Mouse (Mus musculus) layer of hippocampus, adult 9-10 months (tissue): Measurements from ENCODE around the gene B3gnt2.

Experiments
- DNase-seq: peaks from one replicate; pipeline ENCODE4 v3.0.0; 2022; ENCODE audit warnings: low spot score

Gene B3gnt2

GRCm38 (mm10) chr11:22860335-22861227, at the start of gene B3gnt2:
Gene B3gnt2 (minus strand): TSS chr11:22860961.
- no peak for DNase-seq

- no peak for DNase-seq
Measured at GRCm38 (mm10) chr11:22906453-22906865, 45.7 kb upstream of the B3gnt2 start.

DNA sequence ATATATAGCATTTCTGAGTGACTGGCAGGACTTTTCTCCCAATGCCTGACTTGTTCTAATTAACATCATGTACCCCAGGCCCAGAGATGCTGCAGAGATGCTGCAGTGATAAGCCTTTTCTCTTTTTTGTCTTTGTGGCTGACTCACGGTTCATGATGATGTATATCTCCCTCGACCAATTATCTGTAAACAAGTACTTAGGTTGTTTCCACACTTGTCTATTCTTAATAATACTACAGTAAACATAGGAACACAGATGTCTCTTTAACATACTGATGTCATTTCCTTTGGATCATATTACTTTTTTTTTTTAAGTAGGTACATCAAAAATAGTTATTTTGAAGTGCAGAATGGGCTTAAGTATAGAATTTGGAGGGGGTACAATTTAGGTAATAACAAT, 42.2 kb upstream of the B3gnt2 start:
- no peak for DNase-seq

DNA sequence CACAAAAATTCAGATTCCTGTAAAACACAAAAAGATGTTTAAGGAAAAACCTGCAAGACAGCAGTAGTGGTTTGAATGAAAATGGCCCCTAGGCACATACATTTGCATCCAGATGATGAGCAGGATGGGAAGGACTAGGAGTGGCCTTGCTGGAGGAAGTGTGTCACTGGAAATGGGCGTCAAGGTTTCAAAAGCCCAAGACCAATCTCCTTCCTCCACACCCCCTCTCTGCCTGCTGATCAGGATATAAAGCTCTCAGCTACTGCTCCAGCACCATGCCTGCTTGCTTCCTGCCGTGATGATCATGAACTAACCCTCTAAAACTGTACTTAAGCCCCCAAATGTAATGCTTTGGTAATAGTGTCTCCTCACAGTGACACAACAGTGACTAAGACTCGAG, 39.3 kb upstream of the B3gnt2 start:
- no peak for DNase-seq

DNA sequence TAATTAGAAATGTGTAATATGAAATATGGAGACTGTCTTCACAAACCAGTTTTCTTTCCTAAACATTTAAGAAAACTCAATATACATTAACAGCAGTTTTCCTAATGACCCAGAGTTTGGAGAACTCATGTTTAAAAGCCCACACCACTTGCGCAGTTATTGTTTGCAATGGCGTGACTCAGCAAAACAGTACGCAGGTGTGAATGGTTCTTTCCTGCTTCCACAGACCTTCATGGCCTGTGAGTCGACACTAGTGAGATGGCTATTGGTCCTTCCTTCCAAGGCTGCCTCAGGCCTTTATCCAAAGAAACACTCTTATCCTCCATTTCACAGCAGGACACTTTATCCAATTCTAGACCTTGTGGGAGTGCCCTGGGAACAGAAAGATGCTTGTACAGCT, 36.9 kb upstream of the B3gnt2 start:
- no peak for DNase-seq

- no peak for DNase-seq
Measured at GRCm38 (mm10) chr11:22897127-22897526, 36.4 kb upstream of the B3gnt2 start.

- DNase-seq: no peak
Measured at GRCm38 (mm10) chr11:22893075-22893474, 32.3 kb upstream of the B3gnt2 start.

- no peak for DNase-seq
Measured at GRCm38 (mm10) chr11:22892466-22892865, 31.7 kb upstream of the B3gnt2 start.

DNA sequence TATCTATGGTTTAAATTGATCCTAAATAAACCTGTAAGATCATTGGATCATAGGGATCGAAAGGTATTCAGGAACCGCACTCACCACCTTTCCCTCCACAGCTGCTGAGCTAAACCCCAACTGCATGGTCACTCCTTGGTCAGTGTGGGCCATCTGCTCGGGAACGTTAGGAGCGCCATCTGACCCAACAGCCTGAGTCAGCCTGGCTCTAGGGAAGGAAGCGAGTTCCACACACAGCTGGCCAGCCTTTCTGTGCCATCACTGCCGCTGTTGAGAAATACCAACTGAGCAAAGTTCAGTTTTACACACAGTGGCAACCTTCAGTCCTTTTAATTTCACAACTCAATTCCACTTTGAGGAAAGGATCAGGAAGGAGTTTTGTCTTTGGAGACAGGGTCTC, 31.1 kb upstream of the B3gnt2 start:
- no peak for DNase-seq

- no peak for DNase-seq
Measured at GRCm38 (mm10) chr11:22891242-22891641, 30.5 kb upstream of the B3gnt2 start.

DNA sequence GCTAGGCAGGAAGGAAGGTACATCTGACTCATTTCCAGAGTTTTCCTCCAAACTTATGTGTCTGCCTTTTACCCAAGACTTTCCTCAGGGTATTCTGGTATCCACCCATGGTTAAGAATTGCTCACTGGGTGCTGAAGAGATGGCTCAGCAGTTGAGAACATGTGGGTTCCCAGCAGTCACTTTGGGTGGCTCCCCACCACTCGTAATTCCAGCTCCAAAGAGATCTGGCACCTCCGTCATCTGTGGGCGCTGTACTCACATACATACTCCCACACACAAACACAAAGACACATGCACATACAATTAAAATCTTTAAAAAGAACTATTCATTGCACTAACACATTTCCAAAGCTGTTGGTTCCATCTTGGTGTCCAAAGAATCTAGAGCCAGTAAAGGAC, 28.5 kb upstream of the B3gnt2 start:
- no peak for DNase-seq

DNA sequence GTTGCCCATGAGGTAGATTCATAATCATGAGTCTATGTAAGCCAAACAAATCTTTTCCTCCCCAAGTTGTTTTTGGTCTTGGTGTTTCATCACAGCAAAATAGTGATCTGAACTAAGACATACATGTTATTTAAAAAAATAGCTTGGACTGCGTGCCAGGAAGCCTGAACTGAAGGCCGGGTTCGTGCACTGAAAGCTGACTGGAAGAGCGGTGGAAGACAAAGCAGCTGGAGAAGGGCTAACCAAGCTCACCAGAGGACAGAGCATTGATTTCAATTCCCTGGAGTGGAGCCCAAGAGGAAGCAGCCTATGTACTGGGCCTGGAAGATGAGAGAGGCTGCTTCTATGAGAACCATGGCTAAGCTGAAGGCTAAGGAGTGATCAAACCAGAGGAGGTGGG, 26.2 kb upstream of the B3gnt2 start:
- DNase-seq: no peak

DNA sequence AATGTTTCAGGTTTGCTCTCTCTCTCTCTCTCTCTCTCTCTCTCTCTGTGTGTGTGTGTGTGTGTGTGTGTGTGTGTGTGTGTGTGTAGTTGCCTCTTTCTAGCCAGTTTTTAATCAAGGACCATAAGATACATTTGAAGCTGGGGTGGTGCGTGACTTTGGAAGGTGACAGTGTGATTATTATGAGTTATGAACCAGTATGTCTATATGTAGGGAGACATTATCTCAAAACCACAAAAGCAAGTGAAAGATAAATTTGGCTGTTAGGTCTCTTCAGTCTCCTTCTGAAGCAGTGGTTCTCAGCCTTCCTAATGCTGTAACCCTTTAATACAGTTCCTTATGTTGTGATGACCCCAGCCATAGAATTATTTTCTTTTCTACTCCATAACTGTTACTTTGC, 24.6 kb upstream of the B3gnt2 start:
- no peak for DNase-seq

DNA sequence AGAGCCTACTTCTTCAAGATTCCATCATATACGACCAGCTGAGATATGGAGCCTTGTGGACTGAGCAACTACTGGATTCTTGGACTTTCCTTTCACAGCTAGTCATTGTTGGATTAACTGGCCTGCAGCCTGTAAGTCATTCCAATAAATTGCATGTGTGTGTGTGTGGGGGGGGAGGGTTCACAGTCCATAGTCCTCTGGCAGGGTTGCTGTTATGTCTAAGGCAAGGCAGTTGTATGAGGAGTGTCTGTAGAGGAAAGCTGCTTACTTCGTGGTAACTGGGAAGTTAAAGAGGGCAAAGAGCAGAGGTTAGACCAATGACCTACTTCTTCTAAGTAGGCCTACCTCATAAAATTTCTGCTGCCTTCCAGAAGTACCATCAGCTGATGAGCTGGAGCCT, 22.9 kb upstream of the B3gnt2 start:
- no peak for DNase-seq

- DNase-seq: no peak
Measured at GRCm38 (mm10) chr11:22882926-22883325, 22.2 kb upstream of the B3gnt2 start.

DNA sequence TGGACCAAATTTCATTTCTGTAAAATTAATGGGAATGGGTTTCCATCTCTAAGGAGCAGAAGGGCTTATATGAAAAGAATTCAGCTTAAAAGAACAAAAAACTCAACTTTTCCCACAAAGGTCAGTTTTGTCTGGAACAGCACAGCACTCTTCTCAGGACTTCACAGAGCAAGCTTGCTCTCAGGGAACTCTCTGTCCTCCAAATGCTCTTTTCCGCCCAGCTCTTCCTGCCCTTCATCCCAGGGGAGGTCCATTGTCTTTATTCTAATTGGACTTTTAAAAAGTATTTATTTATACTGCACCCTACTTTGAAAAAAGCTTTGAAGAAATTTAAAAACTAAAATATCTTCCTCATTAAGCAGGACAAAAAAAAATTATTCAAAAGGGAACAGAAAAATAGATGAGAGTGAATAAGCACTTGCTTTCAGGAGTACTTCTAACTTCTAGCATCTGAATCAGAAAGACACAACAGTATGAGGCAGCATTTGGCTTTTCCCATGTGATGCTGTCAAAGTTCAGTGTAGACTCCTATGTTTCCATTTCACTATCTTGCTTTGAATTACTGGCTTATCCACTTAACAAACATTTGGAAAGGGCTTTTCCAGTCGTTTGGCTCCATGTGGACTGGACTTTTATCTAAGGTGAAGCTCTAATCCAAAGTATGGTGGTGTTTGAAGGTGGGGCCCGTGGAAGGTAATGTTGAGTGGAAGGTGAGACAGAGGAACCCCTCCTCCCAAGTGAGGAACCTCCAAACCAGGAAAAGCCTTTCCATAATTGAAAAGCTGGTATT, 19.8 kb upstream of the B3gnt2 start:
- no peak for DNase-seq

GRCm38 (mm10) chr11:22879645-22880044, 18.9 kb upstream of the B3gnt2 start:
- no peak for DNase-seq

DNA sequence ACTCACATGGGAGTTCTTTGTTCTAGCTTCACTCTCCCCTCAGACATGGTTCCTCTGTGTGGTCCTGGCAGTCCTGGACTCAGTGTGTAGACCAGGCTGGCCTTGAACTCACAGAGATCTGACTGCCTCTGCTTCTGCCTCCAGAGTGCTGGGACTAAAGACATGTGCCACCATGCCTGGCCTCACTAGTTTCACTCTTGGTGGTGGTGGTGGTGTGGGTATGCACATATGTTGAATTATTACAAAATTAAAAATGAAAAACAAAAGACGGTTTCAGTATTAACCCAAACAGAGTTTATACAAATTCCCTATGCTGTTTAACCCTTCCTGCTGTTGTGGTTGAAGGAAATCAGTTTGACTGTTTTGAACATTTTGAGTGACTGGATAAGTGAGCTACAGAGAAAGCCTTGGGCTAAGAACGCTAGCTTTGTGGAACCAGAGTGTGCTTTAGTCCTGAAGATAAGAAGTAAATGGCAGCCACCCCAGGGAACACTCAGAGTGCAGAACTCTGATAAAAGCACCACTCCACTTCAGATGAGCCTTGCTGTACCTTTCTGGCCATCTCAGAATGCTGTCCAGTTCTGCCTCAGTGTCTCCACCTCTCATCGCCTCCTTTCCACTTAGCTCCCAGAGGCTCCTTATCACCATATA, 16.0 kb upstream of the B3gnt2 start:
- no peak for DNase-seq

DNA sequence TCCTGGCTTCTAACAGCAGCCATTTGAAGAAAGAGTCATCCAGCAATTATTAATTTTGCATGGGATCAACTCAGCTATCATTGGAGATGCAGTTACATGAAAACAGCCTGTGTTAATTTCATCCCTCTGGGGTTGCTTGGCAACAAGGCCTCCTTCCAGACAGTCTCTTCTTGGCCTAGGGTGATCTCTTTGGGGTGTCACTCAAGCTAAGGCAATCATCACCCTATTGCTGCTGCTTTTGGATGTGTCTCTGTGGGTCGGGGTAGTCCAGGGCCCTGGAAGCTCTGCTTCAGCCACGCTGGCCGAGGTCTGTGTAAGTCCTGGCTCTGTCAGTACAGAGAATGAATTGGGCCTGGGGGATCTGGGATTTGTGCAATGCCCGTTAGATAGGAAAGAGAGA, 14.5 kb upstream of the B3gnt2 start:
- no peak for DNase-seq

DNA sequence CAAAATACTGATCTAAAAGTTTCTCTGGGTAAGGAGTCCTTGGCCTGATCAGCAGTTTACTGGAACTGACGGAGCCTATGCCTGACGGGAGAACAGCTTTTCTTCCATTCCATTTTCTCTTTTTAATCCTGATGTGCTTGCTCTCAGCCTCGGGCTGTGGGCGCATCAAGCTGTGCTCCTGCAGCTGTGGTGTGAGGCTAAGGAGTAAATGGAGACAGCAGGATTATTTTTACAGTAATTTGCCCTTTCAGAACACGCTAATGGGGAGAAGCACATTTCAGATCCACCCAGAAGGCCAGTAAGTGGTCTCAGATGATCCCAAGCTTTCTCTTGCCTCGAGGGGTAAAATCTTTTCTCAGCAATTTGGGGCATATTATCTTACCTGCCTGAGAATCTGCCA, 14.0 kb upstream of the B3gnt2 start:
- DNase-seq: no peak

DNA sequence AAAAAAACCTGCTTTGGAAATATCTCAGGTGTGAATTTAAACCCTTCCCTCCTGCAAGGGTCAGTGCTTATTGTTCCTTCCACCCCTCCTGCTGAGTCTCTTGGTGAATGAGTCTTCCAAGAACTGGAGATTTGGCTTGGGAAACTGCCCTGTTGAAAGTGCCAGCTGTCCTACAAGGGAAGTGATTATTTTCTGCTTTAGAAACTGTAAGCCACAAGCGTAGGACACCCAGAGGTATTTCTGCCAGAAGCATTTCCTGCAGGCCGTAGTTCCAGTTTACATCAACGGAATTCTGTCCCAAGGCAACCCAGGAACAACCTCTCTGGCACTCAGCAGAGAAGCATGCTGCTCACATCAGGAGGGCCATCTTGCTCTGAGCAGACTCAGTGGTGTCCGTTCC, 12.6 kb upstream of the B3gnt2 start:
- DNase-seq: no peak

GRCm38 (mm10) chr11:22872307-22872680, 11.5 kb upstream of the B3gnt2 start:
- no peak for DNase-seq
